Mouse (Mus musculus) urinary bladder, postnatal 25 days (tissue): ENCODE data around the gene Pir.

Experiments used
- DNase-seq: peaks from one replicate; pipeline ENCODE4 v3.0.0; 2022; ENCODE audit warnings: low spot score

The Pir gene

DNA sequence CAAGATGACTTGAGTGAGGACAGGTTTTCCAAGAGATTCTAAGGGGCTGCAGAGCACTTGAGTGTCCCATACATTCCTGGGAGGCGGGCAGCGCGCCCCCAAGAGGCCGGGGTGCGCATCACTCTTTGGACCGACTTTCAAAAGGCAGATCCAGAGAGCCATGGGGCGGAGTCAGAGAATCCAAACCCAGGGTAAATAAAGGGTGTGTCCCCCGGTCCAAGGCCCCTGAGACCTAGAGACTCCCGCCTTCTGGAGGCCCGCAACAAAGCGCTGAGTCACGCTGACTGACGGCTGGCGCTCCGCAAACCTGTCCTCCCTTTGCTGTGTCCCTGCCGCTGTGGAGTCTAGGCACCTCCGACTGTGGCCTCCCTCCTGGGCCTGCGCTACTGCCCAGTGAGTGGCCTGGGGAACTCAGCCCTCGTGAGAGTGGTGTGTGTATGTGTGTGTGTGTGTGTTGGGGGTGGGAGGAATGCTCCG lies at the start of gene Pir:
Gene Pir (plus strand): TSS at position 87 of the 477 bp plus-strand sequence.
- peak; percentile 25 for DNase-seq

DNA sequence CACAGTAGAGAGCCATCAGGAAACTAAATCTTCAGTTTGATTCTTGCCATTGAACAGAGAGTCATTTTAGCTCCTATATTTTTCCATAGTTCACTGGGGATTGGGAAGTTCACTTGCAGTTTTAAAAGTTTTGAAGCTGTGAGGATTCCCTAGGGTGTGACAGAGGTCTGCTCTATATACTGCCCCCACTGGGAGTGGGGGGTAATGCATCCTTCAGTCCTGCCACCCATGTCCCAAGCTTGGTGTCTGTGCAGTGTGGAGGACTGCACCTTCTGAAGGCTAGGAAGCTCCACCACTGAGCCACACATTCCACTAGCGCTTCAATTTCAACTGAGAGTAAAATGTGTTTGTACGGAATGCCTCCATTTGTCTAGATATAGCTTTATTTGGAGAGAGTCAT lies 47.2 kb upstream of the Pir start:
- DNase-seq, result no peak

DNA sequence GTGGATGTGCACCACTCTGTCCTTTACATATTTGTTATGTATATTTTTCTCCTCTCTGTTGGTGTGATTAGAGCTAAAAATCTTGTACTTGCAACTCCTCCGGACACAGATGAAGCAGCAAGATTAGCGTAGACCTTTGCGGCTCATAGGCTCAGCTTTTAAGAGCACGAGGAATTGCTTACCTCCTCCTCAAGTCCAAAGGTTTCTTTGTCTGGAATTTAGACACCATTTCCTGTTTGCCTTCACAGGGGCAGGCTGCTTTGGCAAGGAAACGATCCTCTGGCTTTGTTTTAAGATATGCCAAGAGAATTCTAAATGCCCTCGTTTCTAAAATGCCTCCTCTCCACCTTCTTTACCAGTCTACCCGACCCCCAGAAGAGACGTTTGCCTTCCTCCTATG lies 35.8 kb upstream of the Pir start:
- no peak for DNase-seq

DNA sequence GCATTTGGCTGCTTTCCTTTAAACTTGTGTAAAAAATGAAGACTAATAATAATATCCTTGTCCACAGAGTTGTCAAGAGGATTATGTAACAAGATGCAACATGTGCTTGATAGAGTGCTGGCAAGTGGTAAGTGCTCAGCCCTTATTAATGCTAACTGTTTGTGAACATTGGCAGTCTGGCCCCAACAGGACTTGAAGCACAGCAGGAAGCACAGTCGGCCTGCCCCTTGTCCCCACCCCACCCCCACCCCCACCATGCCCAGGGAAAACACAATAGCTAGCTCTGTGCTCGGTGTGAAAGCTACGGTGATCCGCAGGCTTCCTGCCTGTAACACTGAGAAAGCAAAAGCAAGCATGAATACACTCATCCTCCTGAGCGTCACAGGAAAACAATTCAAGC lies 23.5 kb upstream of the Pir start:
- no peak for DNase-seq

DNA sequence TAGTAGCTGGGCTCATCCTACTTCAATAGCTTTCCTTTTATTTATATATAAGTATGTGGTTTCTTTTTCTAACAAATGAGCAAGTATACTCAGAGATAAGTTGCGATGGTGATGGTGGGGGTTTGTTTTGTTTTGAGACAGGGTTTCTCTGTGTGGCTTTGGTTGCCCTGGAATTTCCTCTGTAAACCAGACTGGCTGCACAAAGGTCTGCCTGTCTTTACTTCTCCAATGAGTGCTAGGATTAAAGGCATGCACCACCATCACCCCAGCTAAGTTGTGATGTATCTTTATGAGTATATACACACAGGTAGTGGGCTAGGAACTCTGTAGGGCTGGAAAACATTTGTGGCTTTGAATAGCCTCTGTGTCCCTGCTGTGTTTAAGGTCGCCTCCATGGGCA lies 22.4 kb upstream of the Pir start:
- no peak for DNase-seq

DNA sequence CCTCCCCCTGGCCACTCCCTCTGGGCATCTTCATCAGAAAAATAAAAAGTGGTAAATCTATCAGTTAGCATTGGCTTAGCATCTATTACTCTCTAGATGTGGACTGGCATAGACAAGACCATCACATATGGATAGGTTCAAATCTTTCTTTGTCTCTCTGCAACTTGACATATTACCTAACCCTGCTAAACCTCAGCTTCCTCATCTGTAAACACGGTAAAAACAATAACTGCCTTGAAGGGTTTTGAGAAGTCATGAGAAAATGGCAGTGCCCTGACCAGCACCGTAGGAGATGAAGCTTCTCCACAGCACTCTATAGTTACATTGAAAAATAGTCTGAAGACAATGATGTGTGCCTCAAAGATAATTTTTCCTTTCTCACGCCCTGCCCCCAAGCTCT lies 12.6 kb upstream of the Pir start:
- no peak for DNase-seq

DNA sequence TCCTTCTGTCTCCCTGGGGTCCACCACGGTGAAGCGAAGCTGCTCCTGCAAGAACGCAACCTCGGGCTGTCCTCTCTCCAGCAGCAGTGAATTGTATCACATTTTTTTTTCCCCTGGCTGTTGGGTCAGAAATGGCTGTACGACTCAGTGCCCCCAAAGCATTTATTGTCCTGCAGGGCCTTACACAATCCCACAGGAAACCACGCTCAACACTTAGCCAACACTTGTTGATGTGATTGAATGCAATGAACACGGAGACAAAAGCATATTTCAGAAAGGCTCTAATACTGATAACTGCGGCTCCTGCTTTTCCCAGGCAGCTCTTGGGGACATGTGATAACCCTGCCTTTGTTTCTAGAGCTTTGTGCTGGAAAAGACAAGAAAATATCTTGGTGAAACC lies 11.1 kb upstream of the Pir start, which contains the start of gene Bmx:
Gene Bmx (minus strand): TSS at position 137 of the 400 bp plus-strand sequence.
- no peak for DNase-seq

DNA sequence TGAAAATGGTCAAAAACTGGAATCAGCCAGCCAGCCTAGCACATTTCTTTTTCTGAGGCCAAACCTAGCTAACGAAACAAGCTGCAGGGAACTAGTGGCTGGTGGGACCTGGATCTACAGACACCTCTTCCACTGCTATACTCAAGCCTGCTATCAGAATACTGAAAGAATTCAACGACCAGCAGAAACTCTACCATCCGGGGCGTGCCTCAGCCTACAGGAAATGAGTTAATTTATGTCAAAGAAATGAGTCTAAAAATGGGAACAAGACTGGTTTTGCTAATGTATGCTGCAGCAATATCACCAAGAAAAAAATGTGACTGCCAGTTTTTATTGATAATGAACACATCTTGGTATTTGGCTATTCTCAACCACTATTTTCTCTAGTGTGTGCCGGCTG lies 10.5 kb upstream of the Pir start:
- no peak for DNase-seq

DNA sequence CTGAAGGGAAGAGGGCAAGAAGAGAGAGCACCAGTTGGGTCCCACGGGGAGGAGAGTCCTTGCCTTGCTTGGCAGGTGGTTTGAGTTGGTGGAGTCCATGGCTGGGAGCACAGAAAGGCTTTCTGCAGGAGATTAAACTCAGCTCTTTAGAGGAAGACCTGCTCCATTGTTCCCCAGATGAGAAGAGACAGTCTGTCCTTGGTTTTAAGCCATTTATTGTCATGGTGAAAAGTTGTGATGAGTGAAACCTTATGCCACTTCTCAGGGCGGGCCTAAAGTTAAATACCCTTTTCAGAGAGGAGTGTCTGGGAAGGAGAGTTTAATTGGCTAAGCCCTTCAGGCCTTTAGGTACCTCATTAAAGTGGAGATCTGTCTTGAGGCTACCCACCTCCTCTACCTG lies 6.9 kb upstream of the Pir start:
- no peak for DNase-seq

DNA sequence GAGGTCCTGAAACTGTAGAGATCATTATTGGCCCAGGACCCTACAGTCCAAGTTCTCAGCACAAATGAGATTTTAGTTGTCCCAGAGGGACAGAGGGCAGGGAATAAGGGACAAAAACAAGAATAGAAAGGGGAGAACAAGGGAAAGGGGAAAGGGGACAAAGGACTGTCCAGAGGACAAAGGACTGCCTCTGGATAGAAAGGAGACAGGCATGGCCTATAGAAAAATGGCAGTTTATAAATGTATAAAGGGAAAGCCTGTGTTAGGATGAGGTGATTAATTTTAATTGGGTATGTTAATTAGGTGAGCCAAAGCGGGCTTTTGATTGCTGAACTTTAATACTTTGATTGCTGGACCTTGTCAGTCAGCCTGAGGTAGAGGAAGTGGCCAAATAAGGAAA lies 4.3 kb upstream of the Pir start:
- no peak for DNase-seq

DNA sequence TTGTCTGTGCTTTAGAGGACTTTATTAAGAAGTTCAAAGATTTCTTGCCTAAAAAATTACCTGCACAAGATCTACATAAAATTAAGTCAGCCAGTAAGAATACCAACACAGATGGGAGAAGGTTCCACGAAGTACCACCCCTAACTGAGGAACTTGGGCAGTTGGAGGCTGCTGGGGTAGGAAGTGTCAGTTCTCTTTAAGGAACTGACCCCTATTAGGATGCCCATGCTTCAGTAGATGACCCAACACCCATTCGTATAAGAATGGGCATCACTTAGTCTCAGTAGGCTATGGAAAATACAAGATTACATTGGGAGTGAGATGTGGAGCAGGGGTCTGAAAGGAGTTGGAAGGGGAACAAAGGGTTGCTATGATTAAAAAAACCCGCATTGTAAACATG lies 1.4 kb downstream of the Pir start:
- no peak for DNase-seq

DNA sequence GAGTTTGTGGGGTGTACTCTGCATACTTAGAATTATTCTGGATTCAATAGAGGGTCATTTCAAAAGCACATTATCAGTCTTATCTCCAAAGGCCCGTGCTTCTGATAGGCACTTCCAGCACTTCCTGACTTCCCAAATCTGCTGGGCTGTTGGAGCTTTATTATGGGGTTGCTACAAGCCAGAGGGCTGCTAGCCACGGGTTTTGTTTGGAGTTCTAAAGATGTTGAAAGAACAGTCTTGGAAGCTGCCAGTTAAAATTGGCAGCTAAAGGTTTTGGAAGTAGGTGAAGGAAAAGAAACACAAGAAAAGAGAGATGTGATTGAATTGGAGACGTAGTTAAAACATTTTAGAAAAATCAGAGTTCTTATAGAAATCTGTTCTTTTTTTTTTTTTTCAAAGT lies 6.4 kb downstream of the Pir start:
- no peak for DNase-seq

DNA sequence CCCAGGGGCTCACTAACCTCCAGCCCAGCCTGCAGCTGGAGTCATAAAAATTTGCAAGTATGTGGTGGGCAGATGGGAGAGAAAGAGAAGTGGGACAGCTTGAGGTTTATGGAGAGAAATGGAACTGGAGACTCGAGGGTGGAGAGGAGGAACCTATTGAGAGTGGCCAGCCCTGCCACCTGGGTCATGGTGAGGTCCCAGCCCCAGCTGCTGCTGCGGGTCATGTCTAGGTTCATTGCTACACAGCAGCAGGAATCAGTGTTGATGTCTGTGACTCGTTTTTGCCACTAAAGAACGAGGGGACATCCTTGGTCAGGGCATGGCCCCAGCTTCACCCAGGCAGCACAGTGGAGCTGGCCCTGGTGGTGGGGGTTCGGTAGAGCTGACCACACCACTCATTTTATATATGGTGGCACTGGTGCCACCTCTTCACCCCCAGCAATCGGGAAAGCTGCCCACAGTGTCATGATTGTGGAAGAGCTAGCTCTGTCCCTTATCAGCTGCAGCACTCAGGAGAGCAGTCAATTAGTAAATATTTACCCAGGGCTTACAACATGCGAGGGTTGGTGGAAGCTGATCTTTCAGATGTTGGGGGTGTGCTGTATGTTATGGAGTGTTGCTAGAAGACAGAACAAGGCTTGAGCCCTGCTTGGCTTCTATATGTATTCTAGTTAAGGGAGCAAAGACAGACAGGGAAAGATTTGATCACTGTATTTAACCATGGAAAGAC lies 11.9 kb downstream of the Pir start:
- no peak for DNase-seq

DNA sequence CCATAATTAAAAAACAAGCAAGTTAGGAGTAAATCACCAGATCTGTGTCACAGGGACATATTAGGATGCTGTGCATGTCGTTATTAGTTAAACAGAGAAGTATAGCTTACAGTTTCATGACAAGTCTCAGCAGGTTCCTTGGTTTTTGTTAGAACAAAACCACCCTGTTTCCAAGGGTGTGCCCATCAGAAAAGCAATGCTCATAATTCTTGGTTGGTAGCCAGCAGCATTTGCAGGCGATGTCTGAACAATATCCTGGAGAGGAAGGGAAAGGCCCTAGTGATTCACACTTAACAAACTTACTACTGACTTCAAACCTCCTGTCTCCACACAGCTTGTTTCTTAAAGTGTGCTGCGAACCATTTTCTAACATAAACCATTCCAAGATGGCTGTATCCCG lies 14.6 kb downstream of the Pir start:
- DNase-seq, result no peak

DNA sequence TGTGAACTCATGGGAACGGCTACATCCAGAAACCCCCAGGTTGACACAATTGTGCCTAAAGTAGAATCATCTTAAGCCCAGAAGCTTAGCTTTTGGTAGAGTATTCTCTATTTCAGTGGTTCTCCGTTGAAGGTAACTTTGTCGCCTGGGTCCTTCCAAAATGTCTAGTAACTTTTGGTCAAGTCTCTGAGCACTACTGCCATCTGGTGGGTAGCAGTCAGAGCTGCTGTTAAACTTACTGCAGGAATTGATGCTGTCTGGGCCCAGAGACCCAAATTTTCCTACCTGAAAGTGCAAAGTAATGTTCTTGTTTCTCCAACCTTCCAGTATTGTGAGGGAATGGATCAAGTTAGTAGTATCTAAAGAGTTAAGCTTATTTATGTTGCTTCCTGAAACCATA lies 17.9 kb downstream of the Pir start:
- no peak for DNase-seq

DNA sequence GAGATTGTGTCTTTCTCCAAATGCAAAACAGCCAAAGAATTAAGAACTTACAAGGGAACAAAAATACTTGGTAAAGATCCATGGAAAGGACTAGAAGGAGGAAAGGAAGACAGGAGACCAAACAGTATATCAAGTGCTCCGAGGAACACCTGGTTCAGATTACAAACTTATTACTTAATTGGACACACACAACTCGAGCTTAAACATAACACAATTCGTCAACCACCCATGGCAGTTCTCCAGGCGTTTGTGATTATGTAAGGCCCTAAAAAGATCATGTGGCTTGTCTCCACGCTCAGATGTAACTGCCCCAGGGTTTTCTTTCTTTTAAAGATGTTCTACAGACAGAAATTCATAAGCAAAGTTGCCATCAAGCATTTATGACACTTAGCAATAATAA lies 22.0 kb downstream of the Pir start:
- DNase-seq, result no peak

DNA sequence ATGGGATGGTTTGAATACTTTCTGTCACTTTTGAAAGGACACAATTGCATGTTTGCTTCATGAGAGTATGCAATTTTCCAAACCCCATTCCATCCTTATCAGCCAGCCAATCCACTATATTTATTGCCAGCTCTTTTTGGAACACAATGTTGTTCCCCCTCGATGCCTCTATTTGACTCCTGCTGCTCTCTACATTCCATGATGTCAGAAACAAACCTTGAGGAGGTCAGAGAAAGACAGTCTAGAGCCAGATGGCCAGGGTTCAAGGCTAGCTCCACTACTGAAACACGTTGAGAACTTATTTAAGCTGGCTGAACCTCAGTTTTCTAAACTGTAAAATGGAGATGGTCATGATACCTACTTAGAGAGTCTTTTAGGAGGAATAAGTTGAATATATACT lies 37.1 kb downstream of the Pir start:
- DNase-seq, result no peak

DNA sequence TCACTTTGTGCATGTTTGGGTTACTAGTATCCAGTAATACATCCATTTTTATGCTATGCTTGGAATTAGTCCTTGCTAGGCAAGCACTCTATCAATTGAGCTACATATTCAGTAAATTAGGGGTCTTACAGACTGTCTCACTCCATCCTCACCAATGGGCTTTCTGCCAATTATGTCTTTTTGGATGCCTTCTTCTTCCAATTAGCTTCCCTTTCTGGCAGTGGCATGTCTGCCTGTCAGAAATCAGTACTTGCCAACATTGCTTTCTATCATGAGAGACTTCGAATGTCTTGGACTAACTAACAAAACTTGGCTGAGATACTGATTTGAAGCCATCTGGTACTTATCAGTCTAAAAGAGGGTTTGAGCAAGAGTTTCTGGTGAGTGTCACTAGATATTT lies 44.7 kb downstream of the Pir start:
- no peak for DNase-seq

DNA sequence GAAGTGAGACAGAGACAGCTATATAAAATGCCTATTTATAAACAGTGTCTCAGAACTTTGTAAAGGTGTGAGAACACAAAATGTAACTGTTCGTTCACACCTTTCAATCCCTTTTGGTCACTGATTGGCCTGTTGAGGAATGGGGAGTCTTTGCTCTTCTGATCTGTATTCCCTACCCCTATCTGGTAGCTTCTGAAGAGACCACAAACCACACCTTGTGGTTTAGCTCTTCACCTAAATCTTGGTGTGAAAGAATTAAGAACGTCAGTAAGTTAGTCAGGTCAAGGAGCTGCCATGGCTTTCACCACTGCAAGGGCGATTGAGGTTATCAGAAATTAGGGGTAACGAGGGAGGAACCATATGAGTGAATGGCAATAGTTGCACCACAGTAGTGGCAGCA lies 49.4 kb downstream of the Pir start:
- DNase-seq, result no peak

DNA sequence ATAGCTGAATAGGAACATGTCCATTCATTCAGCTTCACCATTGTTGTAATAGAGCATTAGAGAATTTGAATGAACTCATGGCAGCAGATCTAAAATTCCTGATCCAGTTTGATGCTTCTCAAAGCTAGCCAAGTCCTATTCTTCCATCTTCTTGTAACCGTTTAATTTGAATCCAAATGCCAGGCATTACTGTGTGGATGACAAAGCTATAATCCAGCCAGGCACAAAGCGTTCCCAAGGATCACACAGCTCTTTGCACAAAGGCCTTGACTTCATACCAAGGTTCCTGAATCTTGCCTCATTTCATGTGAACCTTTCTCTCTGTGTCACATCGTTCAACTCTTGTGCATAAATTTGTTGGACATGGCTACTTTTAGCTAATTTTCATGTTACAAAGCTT lies 50.9 kb downstream of the Pir start:
- DNase-seq, result no peak

DNA sequence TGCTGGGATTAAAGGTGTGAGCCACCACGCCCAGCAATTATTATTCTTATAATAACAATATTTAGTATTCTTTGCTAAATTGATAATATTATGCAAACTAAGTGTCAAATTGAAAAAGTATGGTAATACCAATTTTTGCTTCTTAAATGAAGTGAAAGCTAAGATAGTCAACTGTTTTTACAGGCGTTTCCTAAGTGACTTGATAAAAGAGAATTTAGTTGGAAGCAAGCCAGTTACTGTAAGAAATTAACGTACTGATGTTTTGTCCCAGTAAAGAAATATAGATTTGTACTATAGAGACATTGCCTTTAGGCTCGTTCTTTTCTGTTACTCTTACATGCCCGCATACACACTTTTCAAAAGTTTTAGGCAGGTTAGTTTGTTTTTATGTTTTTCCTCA lies 53.3 kb downstream of the Pir start:
- no peak for DNase-seq

DNA sequence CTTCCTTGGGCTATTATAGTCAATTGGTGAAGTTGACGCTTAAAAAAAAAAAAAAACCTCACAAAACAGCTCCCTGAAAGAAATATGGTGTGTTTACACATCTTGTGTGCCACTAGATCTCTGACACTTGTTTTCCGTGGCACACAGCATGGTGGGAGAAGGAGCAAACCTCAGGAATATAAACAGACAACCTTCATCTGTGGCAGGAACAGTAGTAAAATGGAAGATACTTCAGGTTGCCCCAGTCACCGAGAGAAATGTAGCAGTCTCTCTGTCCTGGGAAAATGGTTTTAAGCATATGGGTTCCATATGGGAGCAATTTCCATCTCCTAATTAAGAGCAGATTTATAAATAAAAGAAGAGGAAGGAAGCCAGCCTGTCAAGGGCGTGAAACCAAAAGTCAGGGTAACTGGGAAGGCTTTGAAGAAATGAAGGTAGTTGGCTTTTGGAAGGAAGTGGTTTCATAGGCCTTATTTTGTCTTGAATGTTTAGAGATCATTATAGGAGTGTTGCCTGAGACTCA lies 54.3 kb downstream of the Pir start:
- no peak for DNase-seq

DNA sequence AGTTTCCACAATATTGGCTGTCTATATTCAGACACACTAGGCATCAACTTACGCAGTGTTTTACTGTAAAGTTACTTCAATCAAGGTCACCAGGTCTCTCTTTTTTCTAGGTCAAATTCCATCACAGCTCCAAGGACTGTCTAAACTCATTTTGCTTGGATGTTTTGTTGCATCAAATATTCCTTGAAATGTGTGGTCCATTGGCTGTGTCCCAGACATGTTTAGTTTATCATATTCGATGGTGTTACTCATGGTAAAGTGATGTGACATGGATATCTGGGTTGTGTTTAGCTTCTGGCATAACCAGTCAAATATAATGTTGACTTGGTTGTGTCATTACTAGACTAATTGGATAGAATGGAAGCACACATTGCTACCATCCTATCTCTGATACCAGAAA lies 61.2 kb downstream of the Pir start:
- DNase-seq, result no peak

DNA sequence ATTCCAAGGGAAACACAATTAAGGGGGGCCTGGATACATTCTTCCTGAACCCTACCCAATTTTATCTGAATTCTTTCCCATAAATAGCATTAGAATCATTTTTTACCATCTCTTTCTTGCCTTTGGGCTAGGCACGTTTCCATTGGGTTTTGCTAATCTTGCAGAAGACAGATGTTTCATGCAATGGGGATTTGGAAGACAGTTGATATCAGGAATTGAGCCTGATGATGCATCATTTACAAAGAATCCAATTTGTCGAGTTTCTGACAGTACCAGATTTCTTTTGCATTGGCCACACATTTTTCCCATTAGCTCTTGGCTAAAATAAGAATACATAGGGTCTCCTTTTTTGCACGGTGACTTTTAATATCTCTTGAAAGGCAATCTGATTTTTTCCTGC lies 61.6 kb downstream of the Pir start:
- DNase-seq, result no peak
